Mouse (Mus musculus) naive thymus-derived CD4-positive, alpha-beta T cell, adult 2 months (primary cell): ENCODE results near the gene Upp1.
A peak's percentile ranks its signal among the peaks of the same experiment; 100 is the strongest.
"Not testable (repeated sequence)": the region's sequence is repeated elsewhere in the genome, so short reads cannot be mapped to it uniquely, and the experiment has no call there.

ENCODE experiments used
- DNase-seq: peaks from one replicate; pipeline ENCODE4 v3.0.0-alpha.2; 2011; ENCODE audit warnings: low read depth

Upp1 gene

GRCm38 (mm10) chr11:9118050-9118420 is at the start of gene Upp1:
Gene Upp1, plus strand, starts transcription at chr11:9118103.
- no peak for DNase-seq

- no peak for DNase-seq
Observed at GRCm38 (mm10) chr11:9076444-9076843, 41.5 kb upstream of the Upp1 start.

GRCm38 (mm10) chr11:9113189-9113588 is 4.7 kb upstream of the Upp1 start:
- DNase-seq: no peak

- DNase-seq: no peak
Observed at GRCm38 (mm10) chr11:9115367-9116120, 2.4 kb upstream of the Upp1 start.

GRCm38 (mm10) chr11:9116121-9116520 is 1.8 kb upstream of the Upp1 start:
- no peak for DNase-seq

GRCm38 (mm10) chr11:9116916-9117315 is 987 bp upstream of the Upp1 start:
- DNase-seq: no peak

- DNase-seq: no peak
Observed at GRCm38 (mm10) chr11:9117358-9118049, 399 bp upstream of the Upp1 start.

GRCm38 (mm10) chr11:9118421-9119121 is 668 bp downstream of the Upp1 start:
- DNase-seq: no peak

GRCm38 (mm10) chr11:9119231-9120020 is 1.5 kb downstream of the Upp1 start:
- no peak for DNase-seq

GRCm38 (mm10) chr11:9122315-9122714 is 4.4 kb downstream of the Upp1 start:
- DNase-seq: no peak

GRCm38 (mm10) chr11:9126373-9127107 is 8.6 kb downstream of the Upp1 start:
- DNase-seq: no peak

GRCm38 (mm10) chr11:9128110-9128509 is 10.2 kb downstream of the Upp1 start:
- DNase-seq: no peak

GRCm38 (mm10) chr11:9129528-9129927 is 11.6 kb downstream of the Upp1 start:
- DNase-seq: no peak

- DNase-seq: no peak
Observed at GRCm38 (mm10) chr11:9131688-9132087, 13.8 kb downstream of the Upp1 start.

- no peak for DNase-seq
Observed at GRCm38 (mm10) chr11:9135589-9136246, 17.8 kb downstream of the Upp1 start.

GRCm38 (mm10) chr11:9136471-9136870 is 18.6 kb downstream of the Upp1 start:
- peak; percentile 52 for DNase-seq

GRCm38 (mm10) chr11:9145113-9145512 is 27.2 kb downstream of the Upp1 start:
- DNase-seq: no peak

- DNase-seq: no peak
Observed at GRCm38 (mm10) chr11:9146115-9146514, 28.2 kb downstream of the Upp1 start.

- DNase-seq: no peak
Observed at GRCm38 (mm10) chr11:9146683-9147082, 28.8 kb downstream of the Upp1 start.

GRCm38 (mm10) chr11:9148206-9148605 is 30.3 kb downstream of the Upp1 start:
- DNase-seq: no peak

GRCm38 (mm10) chr11:9150403-9150802 is 32.5 kb downstream of the Upp1 start:
- DNase-seq: not testable (repeated sequence)
